Mouse (Mus musculus) lung, postnatal 25 days (tissue): ENCODE measurements at regions not wholly inside any gene's neighbourhood (a gene's known extent, or its start where the extent isn't known, plus 50 kb on each side); places are given as distances from the start of the nearest gene placed in this dataset.
"Not testable (repeated sequence)": the region's sequence is repeated elsewhere in the genome, so short reads cannot be mapped to it uniquely, and the experiment has no call there.

ENCODE experiments used
- DNase-seq: peaks from one replicate; pipeline ENCODE4 v3.0.0; 2022; ENCODE audit warnings: low spot score

GRCm38 (mm10) chr11:23079936-23080794 lies 72.8 kb downstream of the Fam161a start:
- no peak for DNase-seq

GRCm38 (mm10) chr11:23081616-23082015 lies 74.3 kb downstream of the Fam161a start:
- no peak for DNase-seq

GRCm38 (mm10) chr11:23083811-23084210 lies 76.5 kb downstream of the Fam161a start:
- not testable (repeated sequence) for DNase-seq

GRCm38 (mm10) chr11:23095287-23095686 lies 88.0 kb downstream of the Fam161a start:
- DNase-seq, result no peak

- not testable (repeated sequence) for DNase-seq
Observed at GRCm38 (mm10) chr11:23095723-23096122, 88.4 kb downstream of the Fam161a start.

- no peak for DNase-seq
Observed at GRCm38 (mm10) chr11:23096451-23097222, 89.3 kb downstream of the Fam161a start.

GRCm38 (mm10) chr11:23097223-23097490 lies 89.8 kb downstream of the Fam161a start:
- DNase-seq, result no peak

GRCm38 (mm10) chr11:23114636-23115035 lies 107.3 kb downstream of the Fam161a start:
- no peak for DNase-seq

GRCm38 (mm10) chr11:23120533-23121210 lies 113.3 kb downstream of the Fam161a start:
- no peak for DNase-seq

- DNase-seq, result peak; percentile 9
Observed at GRCm38 (mm10) chr11:23124198-23124951, 117.0 kb downstream of the Fam161a start.

GRCm38 (mm10) chr11:23131122-23131521 lies 123.8 kb downstream of the Fam161a start:
- DNase-seq, result no peak

- no peak for DNase-seq
Observed at GRCm38 (mm10) chr11:23131632-23132031, 124.2 kb upstream of the Xpo1 start.

- no peak for DNase-seq
Observed at GRCm38 (mm10) chr11:23140429-23141099, 115.3 kb upstream of the Xpo1 start.

GRCm38 (mm10) chr11:23141100-23141837 lies 114.6 kb upstream of the Xpo1 start:
- no peak for DNase-seq

- no peak for DNase-seq
Observed at GRCm38 (mm10) chr11:23148048-23148596, 107.7 kb upstream of the Xpo1 start.

- peak; percentile 45 for DNase-seq
Observed at GRCm38 (mm10) chr11:23149556-23150244, 106.1 kb upstream of the Xpo1 start.

GRCm38 (mm10) chr11:23154851-23155250 lies 101.0 kb upstream of the Xpo1 start:
- DNase-seq, result no peak

- no peak for DNase-seq
Observed at GRCm38 (mm10) chr11:23168546-23169218, 87.2 kb upstream of the Xpo1 start.

GRCm38 (mm10) chr11:23169742-23170428 lies 86.0 kb upstream of the Xpo1 start:
- DNase-seq, result no peak
